Mouse (Mus musculus) liver, embryonic 13.5 days (tissue): Measurements from ENCODE around the gene Gm10717. TPM values are rescaled to one million over a fixed set of nuclear protein-coding genes. Genes with fewer than 3 reads are reported as not detected.
"Not testable (repeated sequence)": the region's sequence is repeated elsewhere in the genome, so short reads cannot be mapped to it uniquely, and the experiment has no call there.

ENCODE experiments used
- ATAC-seq: fragments of 200-750 bp; cut with Nextera tagmentation; 2 replicates; pipeline ENCODE4 v1.8.0; 2017; ENCODE audit warnings: low read depth, mild to moderate bottlenecking, moderate number of reproducible peaks, moderate library complexity
- DNase-seq: peaks from one replicate; pipeline ENCODE4 v3.0.0; 2022
- H3K27ac ChIP-seq: fragments of 300-500 bp; sonication (generic); 2 replicates; pipeline ENCODE4 v1.5.1; 2015; ENCODE audit warnings: moderate library complexity, mild to moderate bottlenecking, inconsistent platforms
- H3K27me3 ChIP-seq: fragments of 300-500 bp; sonication (generic); 2 replicates; pipeline ENCODE4 v1.6.1; 2015; ENCODE audit warnings: mild to moderate bottlenecking, inconsistent platforms
- H3K36me3 ChIP-seq: fragments of 300-500 bp; sonication (generic); 2 replicates; pipeline ENCODE4 v1.6.1; 2015; ENCODE audit warnings: mild to moderate bottlenecking, inconsistent platforms
- H3K4me1 ChIP-seq: fragments of 300-500 bp; sonication (generic); replicated peaks from 2 replicates; pipeline ENCODE4 v1.6.1; 2015; ENCODE audit warnings: inconsistent platforms
- H3K4me2 ChIP-seq: fragments of 300-500 bp; sonication (generic); 2 replicates; pipeline ENCODE4 v1.6.1; 2015; ENCODE audit warnings: inconsistent platforms, mild to moderate bottlenecking, moderate library complexity
- H3K4me3 ChIP-seq: fragments of 300-500 bp; sonication (generic); replicated peaks from 2 replicates; pipeline ENCODE4 v1.5.1; 2015; ENCODE audit warnings: mild to moderate bottlenecking, inconsistent platforms
- H3K9ac ChIP-seq: fragments of 300-500 bp; sonication (generic); 2 replicates; pipeline ENCODE4 v1.6.1; 2015; ENCODE audit warnings: mild to moderate bottlenecking, inconsistent platforms
- H3K9me3 ChIP-seq: fragments of 300-500 bp; sonication (generic); replicated peaks from 2 replicates; pipeline ENCODE4 v1.6.1; 2016; ENCODE audit warnings: inconsistent platforms
- WGBS: fragments of 180-500 bp; shearing (Covaris S2); methylation state at CpG from one replicate; pipeline ENCODE4 v1.1.7; 2015; ENCODE audit not compliant: insufficient replicate concordance; 5-methylcytosine and 5-hydroxymethylcytosine counted together
- polyA plus RNA-seq: library from polyadenylated mRNA; unstranded; fragments of >200 nt; fragmentation: Nextera tagmentation; extraction: Ambion mirVana; gene quantifications from 2 replicates; pipeline ENCODE4 v1.2.1, GENCODE M21; 2015

Gm10717 gene
- polyA plus RNA-seq, 1 experiment from 2014 or later = not detected

DNA sequence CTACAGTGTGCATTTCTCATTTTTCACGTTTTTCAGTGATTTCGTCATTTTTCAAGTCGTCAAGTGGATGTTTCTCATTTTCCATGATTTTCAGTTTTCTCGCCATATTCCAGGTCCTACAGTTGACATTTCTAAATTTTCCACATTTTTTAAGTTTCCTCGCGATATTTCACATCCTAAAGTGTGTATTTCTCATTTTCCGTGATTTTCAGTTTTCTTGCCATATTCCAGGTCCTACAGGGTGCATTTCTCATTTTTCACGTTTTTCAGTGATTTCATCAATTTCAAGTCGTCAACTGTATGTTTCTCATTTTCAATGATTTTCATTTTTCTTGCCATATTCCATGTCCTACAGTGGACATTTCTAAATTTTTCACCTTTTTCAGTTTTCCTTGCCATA, 9.9 kb upstream of the Gm10717 start, which contains the start of gene Gm10720:
Gm10720 (plus strand) TSS at position 301 of the 400 bp plus-strand sequence.
- 63% methylated on average over 5 of the region's 9 CpGs for WGBS
- not testable (repeated sequence) for H3K27me3 ChIP-seq, H3K27ac ChIP-seq, H3K9ac ChIP-seq, H3K4me2 ChIP-seq, ATAC-seq, H3K4me3 ChIP-seq, H3K36me3 ChIP-seq, DNase-seq, H3K9me3 ChIP-seq, H3K4me1 ChIP-seq

DNA sequence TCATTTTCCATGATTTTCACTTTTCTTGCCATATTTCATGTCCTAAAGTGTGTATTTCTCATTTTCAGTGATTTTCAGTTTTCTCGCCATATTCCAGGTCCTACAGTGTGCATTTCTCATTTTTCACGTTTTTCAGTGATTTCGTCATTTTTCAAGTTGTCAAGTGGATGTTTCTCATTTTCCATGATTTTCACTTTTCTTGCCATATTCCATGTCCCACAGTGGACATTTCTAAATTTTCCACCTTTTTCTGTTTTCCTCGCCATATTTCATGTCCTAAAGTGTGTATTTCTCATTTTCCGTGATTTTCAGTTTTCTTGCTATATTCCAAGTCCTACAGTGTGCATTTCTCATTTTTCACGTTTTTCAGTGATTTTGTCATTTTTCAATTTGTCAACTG, 9.3 kb upstream of the Gm10717 start:
- not testable (repeated sequence) for H3K27me3 ChIP-seq, H3K4me3 ChIP-seq, H3K4me2 ChIP-seq, H3K36me3 ChIP-seq, H3K9me3 ChIP-seq, ATAC-seq, H3K4me1 ChIP-seq, H3K27ac ChIP-seq, H3K9ac ChIP-seq
- 66% methylated on average over 6 of the region's 6 CpGs for WGBS
- peak; percentile 21 for DNase-seq

DNA sequence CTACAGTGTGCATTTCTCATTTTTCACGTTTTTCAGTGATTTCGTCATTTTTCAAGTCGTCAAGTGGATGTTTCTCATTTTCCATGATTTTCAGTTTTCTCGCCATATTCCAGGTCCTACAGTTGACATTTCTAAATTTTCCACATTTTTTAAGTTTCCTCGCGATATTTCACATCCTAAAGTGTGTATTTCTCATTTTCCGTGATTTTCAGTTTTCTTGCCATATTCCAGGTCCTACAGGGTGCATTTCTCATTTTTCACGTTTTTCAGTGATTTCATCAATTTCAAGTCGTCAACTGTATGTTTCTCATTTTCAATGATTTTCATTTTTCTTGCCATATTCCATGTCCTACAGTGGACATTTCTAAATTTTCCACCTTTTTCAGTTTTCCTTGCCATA, 8.1 kb upstream of the Gm10717 start, which contains the start of gene Gm10719:
Gm10719 (plus strand) TSS at position 301 of the 400 bp plus-strand sequence.
- not testable (repeated sequence) for H3K4me3 ChIP-seq, H3K9me3 ChIP-seq, H3K27ac ChIP-seq, H3K4me1 ChIP-seq, H3K36me3 ChIP-seq, H3K4me2 ChIP-seq, DNase-seq, ATAC-seq, H3K9ac ChIP-seq, H3K27me3 ChIP-seq
- WGBS = 59% methylated on average over 1 of the region's 9 CpGs

DNA sequence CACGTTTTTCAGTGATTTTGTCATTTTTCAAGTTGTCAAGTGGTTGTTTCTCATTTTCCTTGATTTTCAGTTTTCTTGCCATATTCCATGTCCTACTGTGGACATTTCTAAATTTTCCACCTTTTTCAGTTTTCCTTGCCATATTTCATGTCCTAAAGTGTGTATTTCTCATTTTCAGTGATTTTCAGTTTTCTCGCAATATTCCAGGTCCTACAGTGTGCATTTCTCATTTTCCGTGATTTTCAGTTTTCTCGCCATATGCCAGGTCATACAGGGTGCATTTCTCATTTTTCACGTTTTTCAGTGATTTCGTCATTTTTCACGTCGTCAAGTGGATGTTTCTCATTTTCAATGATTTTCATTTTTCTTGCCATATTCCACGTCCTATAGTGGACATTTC, 6.3 kb upstream of the Gm10717 start:
- DNase-seq = peak; percentile 89

DNA sequence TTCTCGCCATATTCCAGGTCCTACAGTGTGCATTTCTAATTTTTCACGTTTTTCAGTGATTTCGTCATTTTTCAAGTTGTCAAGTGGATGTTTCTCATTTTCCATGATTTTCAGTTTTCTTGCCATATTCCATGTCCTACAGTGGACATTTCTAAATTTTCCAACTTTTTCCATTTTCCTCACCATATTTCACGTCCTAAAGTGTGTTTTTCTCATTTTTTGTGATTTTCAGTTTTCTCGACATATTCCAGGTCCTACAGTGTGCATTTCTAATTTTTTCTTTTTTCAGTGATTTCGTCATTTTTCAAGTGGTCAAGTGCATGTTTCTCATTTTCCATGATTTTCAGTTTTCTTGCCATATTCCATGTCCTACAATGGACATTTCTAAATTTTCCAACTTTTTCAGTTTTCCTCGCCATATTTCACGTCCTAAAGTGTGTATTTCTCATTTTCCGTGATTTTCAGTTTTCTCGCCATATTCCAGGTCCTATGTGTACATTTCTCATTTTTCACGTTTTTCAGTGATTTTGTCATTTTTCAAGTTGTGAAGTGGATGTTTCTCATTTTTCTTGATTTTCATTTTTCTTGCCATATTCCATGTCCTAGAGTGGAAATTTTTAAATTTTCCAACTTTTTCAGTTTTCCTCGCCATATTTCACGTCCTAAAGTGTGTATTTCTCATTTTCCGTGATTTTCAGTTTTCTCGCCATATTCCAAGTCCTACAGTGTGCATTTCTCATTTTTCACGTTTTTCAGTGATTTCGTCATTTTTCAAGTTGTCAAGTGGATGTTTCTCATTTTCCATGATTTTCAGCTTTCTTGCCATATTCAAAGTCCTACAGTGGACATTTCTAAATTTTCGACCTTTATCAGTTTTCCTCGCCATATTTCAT, 5.1 kb upstream of the Gm10717 start:
- not testable (repeated sequence) for H3K4me3 ChIP-seq, H3K4me1 ChIP-seq, H3K9ac ChIP-seq, H3K4me2 ChIP-seq, H3K9me3 ChIP-seq, H3K36me3 ChIP-seq, H3K27ac ChIP-seq, H3K27me3 ChIP-seq
- 69% methylated on average over 17 of the region's 19 CpGs for WGBS
- peak; percentile 49; the same call in 1 of the 2 replicates for ATAC-seq
- peak; percentile 77 for DNase-seq

More for the DNA sequence above, 6.3 kb upstream of the Gm10717 start:
- not testable (repeated sequence) for H3K4me1 ChIP-seq, H3K9ac ChIP-seq, H3K27me3 ChIP-seq, H3K9me3 ChIP-seq, H3K36me3 ChIP-seq, H3K27ac ChIP-seq, H3K4me2 ChIP-seq, ATAC-seq, H3K4me3 ChIP-seq
- 50% methylated on average over 9 of the region's 9 CpGs for WGBS

DNA sequence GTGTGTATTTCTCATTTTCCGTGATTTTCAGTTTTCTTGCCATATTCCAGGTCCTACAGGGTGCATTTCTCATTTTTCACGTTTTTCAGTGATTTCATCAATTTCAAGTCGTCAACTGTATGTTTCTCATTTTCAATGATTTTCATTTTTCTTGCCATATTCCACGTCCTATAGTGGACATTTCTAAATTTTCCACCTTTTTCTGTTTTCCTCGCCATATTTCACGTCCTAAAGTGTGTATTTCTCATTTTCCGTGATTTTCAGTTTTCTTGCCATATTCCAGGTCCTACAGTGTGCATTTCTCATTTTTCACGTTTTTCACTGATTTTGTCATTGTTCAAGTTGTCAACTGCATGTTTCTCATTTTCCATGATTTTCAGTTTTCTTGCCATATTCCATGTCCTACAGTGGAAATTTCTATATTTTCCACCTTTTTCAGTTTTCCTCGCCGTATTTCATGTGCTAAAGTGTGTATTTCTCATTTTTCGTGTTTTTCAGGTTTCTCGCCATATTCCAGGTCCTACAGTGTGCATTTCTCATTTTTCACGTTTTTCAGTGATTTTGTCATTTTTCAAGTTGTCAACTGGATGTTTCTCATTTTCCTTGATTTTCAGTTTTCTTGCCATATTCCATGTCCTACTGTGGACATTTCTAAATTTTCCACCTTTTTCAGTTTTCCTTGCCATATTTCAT, 2.8 kb upstream of the Gm10717 start:
- not testable (repeated sequence) for H3K27me3 ChIP-seq, H3K36me3 ChIP-seq, H3K9ac ChIP-seq, H3K4me3 ChIP-seq, H3K4me1 ChIP-seq, ATAC-seq, H3K4me2 ChIP-seq, H3K9me3 ChIP-seq, H3K27ac ChIP-seq
- 65% methylated on average over 11 of the region's 13 CpGs for WGBS
- peak; percentile 82 for DNase-seq

DNA sequence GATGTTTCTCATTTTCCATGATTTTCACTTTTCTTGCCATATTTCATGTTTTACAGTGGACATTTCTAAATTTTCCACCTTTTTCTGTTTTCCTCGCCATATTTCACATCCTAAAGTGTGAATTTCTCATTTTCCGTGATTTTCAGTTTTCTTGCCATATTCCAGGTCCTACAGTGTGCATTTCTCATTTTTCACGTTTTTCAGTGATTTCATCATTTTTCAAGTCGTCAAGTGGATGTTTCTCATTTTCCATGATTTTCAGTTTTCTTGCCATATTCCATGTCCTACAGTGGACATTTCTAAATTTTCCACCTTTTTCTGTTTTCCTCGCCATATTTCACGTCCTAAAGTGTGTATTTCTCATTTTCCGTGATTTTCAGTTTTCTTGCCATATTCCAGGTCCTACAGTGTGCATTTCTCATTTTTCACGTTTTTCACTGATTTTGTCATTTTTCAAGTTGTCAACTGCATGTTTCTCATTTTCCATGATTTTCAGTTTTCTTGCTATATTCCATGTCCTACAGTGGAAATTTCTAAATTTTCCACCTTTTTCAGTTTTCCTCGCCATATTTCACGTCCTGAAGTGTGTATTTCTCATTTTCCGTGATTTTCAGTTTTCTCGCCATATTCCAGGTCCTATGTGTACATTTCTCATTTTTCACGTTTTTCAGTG, 1.8 kb upstream of the Gm10717 start, which contains the start of gene Gm10718:
Gm10718 (plus strand) TSS at position 236 of the 673 bp plus-strand sequence.
- H3K4me2 ChIP-seq, H3K4me3 ChIP-seq, H3K36me3 ChIP-seq, H3K9me3 ChIP-seq, ATAC-seq, H3K27me3 ChIP-seq, H3K9ac ChIP-seq, H3K4me1 ChIP-seq, H3K27ac ChIP-seq: not testable (repeated sequence)
- WGBS = 63% methylated on average over 12 of the region's 13 CpGs
- DNase-seq = peak; percentile 67

DNA sequence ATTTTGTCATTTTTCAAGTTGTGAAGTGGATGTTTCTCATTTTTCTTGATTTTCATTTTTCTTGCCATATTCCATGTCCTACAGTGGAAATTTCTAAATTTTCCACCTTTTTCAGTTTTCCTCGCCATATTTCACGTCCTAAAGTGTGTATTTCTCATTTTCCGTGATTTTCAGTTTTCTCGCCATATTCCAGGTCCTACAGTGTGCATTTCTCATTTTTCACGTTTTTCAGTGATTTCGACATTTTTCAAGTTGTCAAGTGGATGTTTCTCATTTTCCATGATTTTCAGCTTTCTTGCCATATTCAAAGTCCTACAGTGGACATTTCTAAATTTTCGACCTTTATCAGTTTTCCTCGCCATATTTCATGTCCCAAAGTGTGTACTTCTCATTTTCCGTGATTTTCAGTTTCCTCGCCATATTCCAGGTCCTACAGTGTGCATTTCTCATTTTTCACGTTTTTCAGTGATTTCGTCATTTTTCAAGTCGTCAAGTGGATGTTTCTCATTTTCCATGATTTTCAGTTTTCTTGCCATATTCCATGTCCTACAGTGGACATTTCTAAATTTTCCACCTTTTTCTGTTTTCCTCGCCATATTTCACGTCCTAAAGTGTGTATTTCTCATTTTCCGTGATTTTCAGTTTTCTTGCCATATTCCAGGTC, 1.1 kb upstream of the Gm10717 start:
- H3K9me3 ChIP-seq, H3K36me3 ChIP-seq, H3K9ac ChIP-seq, H3K4me3 ChIP-seq, H3K4me1 ChIP-seq, H3K27me3 ChIP-seq, H3K4me2 ChIP-seq, ATAC-seq, H3K27ac ChIP-seq: not testable (repeated sequence)
- WGBS = 65% methylated on average over 16 of the region's 16 CpGs
- DNase-seq = peak; percentile 100

DNA sequence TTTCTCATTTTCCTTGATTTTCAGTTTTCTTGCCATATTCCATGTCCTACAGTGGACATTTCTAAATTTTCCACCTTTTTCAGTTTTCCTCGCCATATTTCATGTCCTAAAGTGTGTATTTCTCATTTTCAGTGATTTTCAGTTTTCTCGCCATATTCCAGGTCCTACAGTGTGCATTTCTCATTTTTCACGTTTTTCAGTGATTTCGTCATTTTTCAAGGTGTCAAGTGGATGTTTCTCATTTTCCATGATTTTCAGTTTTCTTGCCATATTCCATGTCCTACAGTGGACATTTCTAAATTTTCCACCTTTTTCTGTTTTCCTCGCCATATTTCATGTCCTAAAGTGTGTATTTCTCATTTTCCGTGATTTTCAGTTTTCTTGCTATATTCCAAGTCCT, 436 bp downstream of the Gm10717 start:
- WGBS = 57% methylated on average over 5 of the region's 6 CpGs
- H3K4me3 ChIP-seq, H3K4me2 ChIP-seq, H3K9ac ChIP-seq, H3K36me3 ChIP-seq, ATAC-seq, H3K4me1 ChIP-seq, H3K27ac ChIP-seq, H3K9me3 ChIP-seq, H3K27me3 ChIP-seq: not testable (repeated sequence)
- peak; percentile 71 for DNase-seq

DNA sequence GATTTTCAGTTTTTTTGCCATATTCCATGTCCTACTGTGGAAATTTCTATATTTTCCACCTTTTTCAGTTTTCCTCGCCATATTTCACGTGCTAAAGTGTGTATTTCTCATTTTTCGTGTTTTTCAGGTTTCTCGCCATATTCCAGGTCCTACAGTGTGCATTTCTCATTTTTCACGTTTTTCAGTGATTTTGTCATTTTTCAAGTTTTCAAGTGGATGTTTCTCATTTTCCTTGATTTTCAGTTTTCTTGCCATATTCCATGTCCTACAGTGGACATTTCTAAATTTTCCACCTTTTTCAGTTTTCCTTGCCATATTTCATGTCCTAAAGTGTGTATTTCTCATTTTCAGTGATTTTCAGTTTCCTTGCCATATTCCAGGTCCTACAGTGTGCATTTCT, 919 bp downstream of the Gm10717 start:
- ATAC-seq, H3K27ac ChIP-seq, H3K9ac ChIP-seq, H3K4me3 ChIP-seq, H3K9me3 ChIP-seq, H3K36me3 ChIP-seq, H3K4me1 ChIP-seq, H3K4me2 ChIP-seq, DNase-seq, H3K27me3 ChIP-seq: not testable (repeated sequence)
- WGBS = 63% methylated on average over 5 of the region's 5 CpGs

DNA sequence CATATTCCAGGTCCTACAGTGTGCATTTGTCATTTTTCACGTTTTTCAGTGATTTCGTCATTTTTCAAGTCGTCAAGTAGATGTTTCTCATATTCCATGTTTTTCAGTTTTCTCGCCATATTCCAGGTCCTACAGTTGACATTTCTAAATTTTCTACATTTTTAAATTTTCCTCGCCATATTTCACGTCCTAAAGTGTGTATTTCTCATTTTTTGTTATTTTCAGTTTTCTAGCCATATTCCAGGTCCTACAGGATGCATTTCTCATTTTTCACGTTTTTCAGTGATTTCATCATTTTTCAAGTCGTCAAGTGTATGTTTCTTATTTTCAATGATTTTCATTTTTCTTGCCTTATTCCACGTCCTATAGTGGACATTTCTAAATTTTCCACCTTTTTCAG, 1.5 kb downstream of the Gm10717 start:
- not testable (repeated sequence) for H3K4me2 ChIP-seq, H3K27ac ChIP-seq, H3K27me3 ChIP-seq, H3K9me3 ChIP-seq, H3K36me3 ChIP-seq, H3K9ac ChIP-seq, ATAC-seq, H3K4me3 ChIP-seq, H3K4me1 ChIP-seq, DNase-seq
- WGBS = 56% methylated on average over 9 of the region's 9 CpGs
